Mouse (Mus musculus) ES-E14 (cell line): ENCODE data around the gene Cdk5rap1.

Source experiments
- CHD2 ChIP-seq: IDR thresholded peaks from 2 replicates; pipeline ENCODE4 v1.6.1; 2014; ENCODE audit warnings: mild to moderate bottlenecking, low read depth, low read length, inconsistent platforms
- HCFC1 ChIP-seq: IDR thresholded peaks from 2 replicates; pipeline ENCODE4 v1.6.1; 2012; ENCODE audit warnings: low read length, inconsistent platforms, borderline replicate concordance; ENCODE audit not compliant: insufficient read depth
- MAFK ChIP-seq: IDR thresholded peaks from 2 replicates; pipeline ENCODE4 v1.6.1; 2014; ENCODE audit warnings: mild to moderate bottlenecking, low read depth, low read length, inconsistent platforms; ENCODE audit not compliant: insufficient read depth
- ZNF384 ChIP-seq: IDR thresholded peaks from 2 replicates; pipeline ENCODE4 v1.6.1; 2012; ENCODE audit warnings: low read depth, low read length, inconsistent platforms

GRCm38 (mm10) chr2:154405447-154405994 lies 32.7 kb upstream of the Cdk5rap1 start:
- TF ChIP-seq HCFC1 (no peak), MAFK (no peak), CHD2 (no peak), ZNF384 (no peak)
